In the genomic region with DNA sequence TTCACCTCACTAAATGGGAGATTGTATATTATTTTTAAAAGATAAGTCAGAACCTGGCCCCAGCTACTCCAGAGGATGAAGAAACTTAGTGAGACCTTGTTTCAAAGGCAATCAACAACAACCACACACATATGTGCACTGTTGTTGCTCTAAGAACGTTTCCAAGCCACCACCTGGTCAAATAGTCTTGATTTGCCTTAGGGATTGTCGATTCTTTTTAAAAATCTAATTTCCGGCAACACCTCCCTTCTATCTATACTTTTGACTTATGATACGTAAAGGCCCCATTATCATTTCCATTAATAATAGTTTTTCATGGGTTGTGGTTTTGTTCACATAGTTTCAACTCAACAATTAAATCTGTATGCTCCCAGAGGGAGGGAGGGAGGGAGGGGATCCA, we compare ENCODE assay signal across 8 mouse cellular contexts. TPM values are rescaled to one million over a fixed set of nuclear protein-coding genes. Genes with fewer than 3 reads are reported as not detected.
A peak's percentile ranks its signal among the peaks of the same experiment; 100 is the strongest.
DNase-seq lines count a peak whose midpoint lies in the region; ATAC-seq and TF ChIP-seq lines count a peak whose summit lies in the region.

A gene (minus strand): TSS at position 101 of the 400 bp plus-strand sequence.

- H3K4me1 ChIP-seq in cerebellum, adult 2 months (ENCODE audit: control insufficient read depth, insufficient read depth, low read length) = no peaks in the 10 kb centered on the region
- peaks cover 4% of the 10 kb centered on the region; the same call in 1 of the 2 replicates for H3K4me1 ChIP-seq in forebrain, postnatal 0 days (ENCODE audit: insufficient read depth)
- H3K4me1 ChIP-seq in hindbrain, embryonic 15.5 days (replicated peaks) = peaks cover 13% of the 10 kb centered on the region

- no peak for TF ChIP-seq CTCF in cerebellum, adult 2 months (IDR thresholded peaks at IDR 0.05; ENCODE audit: borderline replicate concordance, insufficient read depth, low read depth, low read length)
- no peak for TF ChIP-seq CTCF in forebrain, postnatal 0 days (IDR thresholded peaks at IDR 0.05; ENCODE audit: low read depth)

- H3K9me3 ChIP-seq in forebrain, postnatal 0 days (ENCODE audit: low read length) = no peaks in the 10 kb centered on the region
- no peaks in the 10 kb centered on the region for H3K9me3 ChIP-seq in hindbrain, embryonic 15.5 days

- peak within 1 kb of the TSS; percentile 72 for H3K27ac ChIP-seq in cerebellum, adult 2 months (ENCODE audit: insufficient read depth, low read length)
- H3K27ac ChIP-seq in forebrain, postnatal 0 days (ENCODE audit: low read depth, low read length) = peak within 1 kb of the TSS; percentile 99
- H3K27ac ChIP-seq in hindbrain, embryonic 15.5 days (replicated peaks) = peak within 1 kb of the TSS; percentile 99
- no peak within 1 kb of the TSS for H3K27ac ChIP-seq in macrophage

- H3K36me3 ChIP-seq in forebrain, postnatal 0 days (ENCODE audit: insufficient read depth) = no peaks in the 10 kb centered on the region
- H3K36me3 ChIP-seq in hindbrain, embryonic 15.5 days = no peaks in the 10 kb centered on the region
- no peaks in the 10 kb centered on the region for H3K36me3 ChIP-seq in macrophage (ENCODE audit: inconsistent target)

- no peaks in the 10 kb centered on the region for H3K27me3 ChIP-seq in cerebellum, adult 2 months (ENCODE audit: control insufficient read depth, insufficient read depth, low read length)
- no peaks in the 10 kb centered on the region for H3K27me3 ChIP-seq in forebrain, postnatal 0 days (ENCODE audit: insufficient read depth, low read length)
- H3K27me3 ChIP-seq in hindbrain, embryonic 15.5 days = no peaks in the 10 kb centered on the region

- no peak for ATAC-seq in activated CD4-positive, CD25-positive, alpha-beta regulatory T cell, adult 4 months
- no peak for ATAC-seq in forebrain, postnatal 0 days
- ATAC-seq in hindbrain, embryonic 15.5 days (ENCODE audit: low FRiP score, low read depth) = no peak

- DNase-seq in cerebellum, adult 2 months = no peak
- no peak for DNase-seq in cerebellum, postnatal 14 days
- no peak for DNase-seq in forebrain, postnatal 0 days
- no peak for DNase-seq in embryo, embryonic 9.5 days (ENCODE audit: extremely low spot score)
- no peak for DNase-seq in kidney, adult 9 months

- H3K4me2 ChIP-seq in forebrain, postnatal 0 days (ENCODE audit: low read depth) = peak within 1 kb of the TSS; percentile 54
- H3K4me2 ChIP-seq in hindbrain, embryonic 15.5 days = peak within 1 kb of the TSS; percentile 45

- H3K9ac ChIP-seq in forebrain, postnatal 0 days = peak within 1 kb of the TSS; percentile 99
- peak within 1 kb of the TSS; percentile 100 for H3K9ac ChIP-seq in hindbrain, embryonic 15.5 days

- TF ChIP-seq POLR2A in cerebellum, adult 2 months (IDR thresholded peaks at IDR 0.05; ENCODE audit: borderline replicate concordance, insufficient read depth, low read length) = no peak

- H3K4me3 ChIP-seq in cerebellum, adult 2 months (replicated peaks; ENCODE audit: insufficient read depth, low read depth, low read length) = peak within 1 kb of the TSS; percentile 68
- peak within 1 kb of the TSS; percentile 98 for H3K4me3 ChIP-seq in forebrain, postnatal 0 days (ENCODE audit: low read depth, low read length)
- peak within 1 kb of the TSS; percentile 97 for H3K4me3 ChIP-seq in hindbrain, embryonic 15.5 days
- H3K4me3 ChIP-seq in macrophage (ENCODE audit: inconsistent target) = peak within 1 kb of the TSS; percentile 27

- WGBS in cerebellum, adult 2 months = 89% methylated on average over 4 of the region's 4 CpGs
- 87% methylated on average over 4 of the region's 4 CpGs for WGBS in forebrain, postnatal 0 days
- WGBS in hindbrain, embryonic 15.5 days = 82% methylated on average over 4 of the region's 4 CpGs
- 94% methylated on average over 4 of the region's 4 CpGs for WGBS in macrophage (ENCODE audit: missing documents)

- peaks cover 28% of the 10 kb centered on the region for H3K79me2 ChIP-seq in macrophage (ENCODE audit: inconsistent target)

RNA-seq across cellular contexts. Expression of the gene that starts here (rescaled TPM):
- 89.1 and 92.3 TPM in 2 replicates for polyA plus RNA-seq in cerebellum, adult 2 months (2012; rRNA removed)
- polyA plus RNA-seq in activated CD4-positive, CD25-positive, alpha-beta regulatory T cell, adult 4 months (2017; shearing (Covaris generic)) = 10 to 100 TPM; 19.1 to 24.8 TPM
- total RNA-seq in forebrain, postnatal 0 days (2014; rRNA removed) = 336 and 372 TPM in 2 replicates
- polyA plus RNA-seq in forebrain, postnatal 0 days (2015; fragmentation: Nextera tagmentation; extraction: Ambion mirVana) = 183 and 185 TPM in 2 replicates
- polyA plus RNA-seq in hindbrain, embryonic 15.5 days (2015; fragmentation: Nextera tagmentation; extraction: Ambion mirVana) = 218 and 222 TPM in 2 replicates
- 100 to 1,000 TPM; 100 to 230 (median 178) TPM for total RNA-seq in macrophage (2018; cell fraction: chromatin; rRNA removed)
- total RNA-seq in macrophage (2018; cell fraction: cytosol; rRNA removed) = 10 to 100 TPM in 7 of 26 experiments, 1 to 10 TPM in 19; 4.1 to 19.5 (median 6.9) TPM
- 100 to 1,000 TPM in 17 of 26 experiments, 10 to 100 TPM in 9; 58.9 to 219 (median 121) TPM for total RNA-seq in macrophage (2018; cell fraction: nucleus; rRNA removed)
- 9.5 to 10.7 TPM (median 9.6 TPM) in 3 replicates for polyA plus RNA-seq in macrophage (2018)

Comparison
In these comparisons a context has a peak if more than half of its experiments do, and no peak if none do; other contexts are left out.
1. H3K4me3 ChIP-seq: peak in every context shown above with its lines; median percentile 98 in forebrain, postnatal 0 days; 97 in hindbrain, embryonic 15.5 days; 68 in cerebellum, adult 2 months; 27 in macrophage.